Mouse (Mus musculus): ENCODE measurements around the gene Pfdn2. TPM values are rescaled to one million over a fixed set of nuclear protein-coding genes. Genes with fewer than 3 reads are reported as not detected.

Gene Pfdn2
- total and polyA plus RNA-seq, 3 experiments, result 36.2 to 329 TPM; not detected in 1

GRCm38 (mm10) chr1:171348665-171349064, 3.2 kb downstream of the Pfdn2 start:
- H3K4me3 ChIP-seq (ENCODE audit: control insufficient read depth in 1 of 2, insufficient read depth in 1 of 2, low read depth in 2 of 2, low read length in 2 of 2), result no peak overlapping the region
- no peaks in the 10 kb centered on the region for H3K9me3 ChIP-seq (replicated peaks; ENCODE audit: insufficient read depth, low read length)
- DNase-seq (ENCODE audit: low read depth, low spot score), result no peak
- peaks cover 0 to 20% of the 10 kb centered on the region in 2 experiments; a peak in 2 of 4 replicates for H3K36me3 ChIP-seq (ENCODE audit: control insufficient read depth in 1 of 2, insufficient read depth in 2 of 2, low read length in 2 of 2)
- H3K4me1 ChIP-seq (ENCODE audit: control insufficient read depth in 1 of 2, insufficient read depth in 2 of 2, low read length in 2 of 2), result peaks cover 6 to 13% of the 10 kb centered on the region in 2 experiments; a peak in 3 of 4 replicates
- peaks cover 74% of the 10 kb centered on the region for H3K79me2 ChIP-seq (ENCODE audit: control insufficient read depth, insufficient read depth, low read length, poor library complexity)
- no peaks in the 10 kb centered on the region for H3K27me3 ChIP-seq (ENCODE audit: control insufficient read depth in 1 of 2, insufficient read depth in 2 of 2, low read length in 2 of 2)
- TF ChIP-seq MYC (IDR thresholded peaks at IDR 0.05; ENCODE audit: low read depth, low read length) (no peak), GATA1 (IDR thresholded peaks at IDR 0.05; ENCODE audit: low read depth, low read length) (no peak), ZC3H11A (IDR thresholded peaks at IDR 0.05; ENCODE audit: low read depth, low read length) (no peak), TBP (IDR thresholded peaks at IDR 0.05; ENCODE audit: low read depth, low read length) (no peak), ZKSCAN1 (IDR thresholded peaks at IDR 0.05; ENCODE audit: low read depth, low read length) (no peak), ELF1 (IDR thresholded peaks at IDR 0.05; ENCODE audit: low read depth, low read length) (no peak), CHD2 (IDR thresholded peaks at IDR 0.05; ENCODE audit: low read length) (no peak), TAL1 (IDR thresholded peaks at IDR 0.05; ENCODE audit: low read length) (no peak), ETS1 (IDR thresholded peaks at IDR 0.05; ENCODE audit: low read depth, low read length) (no peak), SMC3 (IDR thresholded peaks at IDR 0.05; ENCODE audit: low read depth, low read length) (no peak), POLR2A (IDR thresholded peaks at IDR 0.05; ENCODE audit: control insufficient read depth in 1 of 2, insufficient read depth in 1 of 2, low read depth in 1 of 2, low read length in 2 of 2, poor library complexity in 1 of 2) (no peak), CHD1 (IDR thresholded peaks at IDR 0.05; ENCODE audit: low read depth, low read length) (no peak), SIN3A (IDR thresholded peaks at IDR 0.05; ENCODE audit: low read length) (no peak), UBTF (IDR thresholded peaks at IDR 0.05; ENCODE audit: borderline replicate concordance, insufficient read depth, low read depth, low read length) (no peak), E2F4 (IDR thresholded peaks at IDR 0.05; ENCODE audit: borderline replicate concordance, low read depth, low read length) (no peak), MAX (IDR thresholded peaks at IDR 0.05; ENCODE audit: low read length) (no peak), NELFE (IDR thresholded peaks at IDR 0.05; ENCODE audit: low read depth, low read length) (no peak)
- H3K9ac ChIP-seq (ENCODE audit: control insufficient read depth, low read depth, low read length, poor library complexity, severe bottlenecking), result no peak overlapping the region
- H3K27ac ChIP-seq (ENCODE audit: control insufficient read depth, low read depth, low read length), result no peak overlapping the region

GRCm38 (mm10) chr1:171349210-171349609, 3.7 kb downstream of the Pfdn2 start:
- DNase-seq (ENCODE audit: low read depth, low spot score), result no peak
- peaks cover 76% of the 10 kb centered on the region for H3K79me2 ChIP-seq (ENCODE audit: control insufficient read depth, insufficient read depth, low read length, poor library complexity)
- no peak overlapping the region for H3K27ac ChIP-seq (ENCODE audit: control insufficient read depth, low read depth, low read length)
- H3K4me3 ChIP-seq (ENCODE audit: control insufficient read depth in 1 of 2, insufficient read depth in 1 of 2, low read depth in 2 of 2, low read length in 2 of 2), result no peak overlapping the region
- no peaks in the 10 kb centered on the region for H3K27me3 ChIP-seq (ENCODE audit: control insufficient read depth in 1 of 2, insufficient read depth in 2 of 2, low read length in 2 of 2)
- H3K9me3 ChIP-seq (replicated peaks; ENCODE audit: insufficient read depth, low read length), result no peaks in the 10 kb centered on the region
- TF ChIP-seq MAZ (IDR thresholded peaks at IDR 0.05; ENCODE audit: low read depth, low read length), result no peak
- TF ChIP-seq USF1 (IDR thresholded peaks at IDR 0.05; ENCODE audit: low read depth, low read length), result no peak
- no peak for TF ChIP-seq CTCF (IDR thresholded peaks at IDR 0.05 in 2 of 3, conservative IDR thresholded peaks at IDR 0.05 in 1 of 3; ENCODE audit: control insufficient read depth in 1 of 3, insufficient read depth in 1 of 3, low read depth in 2 of 3, low read length in 3 of 3, poor library complexity in 1 of 3, severe bottlenecking in 1 of 3)
- no peak for TF ChIP-seq NRF1 (IDR thresholded peaks at IDR 0.05; ENCODE audit: insufficient read depth, low read depth, low read length, poor library complexity, severe bottlenecking)
- H3K4me1 ChIP-seq (ENCODE audit: control insufficient read depth in 1 of 2, insufficient read depth in 2 of 2, low read length in 2 of 2), result peaks cover 6 to 12% of the 10 kb centered on the region in 2 experiments; a peak in 3 of 4 replicates
- no peak overlapping the region for H3K9ac ChIP-seq (ENCODE audit: control insufficient read depth, low read depth, low read length, poor library complexity, severe bottlenecking)
- H3K36me3 ChIP-seq (ENCODE audit: control insufficient read depth in 1 of 2, insufficient read depth in 2 of 2, low read length in 2 of 2), result peaks cover 0 to 19% of the 10 kb centered on the region in 2 experiments; a peak in 2 of 4 replicates
